10 mouse cellular contexts compared by ENCODE assay signal in the genomic region with DNA sequence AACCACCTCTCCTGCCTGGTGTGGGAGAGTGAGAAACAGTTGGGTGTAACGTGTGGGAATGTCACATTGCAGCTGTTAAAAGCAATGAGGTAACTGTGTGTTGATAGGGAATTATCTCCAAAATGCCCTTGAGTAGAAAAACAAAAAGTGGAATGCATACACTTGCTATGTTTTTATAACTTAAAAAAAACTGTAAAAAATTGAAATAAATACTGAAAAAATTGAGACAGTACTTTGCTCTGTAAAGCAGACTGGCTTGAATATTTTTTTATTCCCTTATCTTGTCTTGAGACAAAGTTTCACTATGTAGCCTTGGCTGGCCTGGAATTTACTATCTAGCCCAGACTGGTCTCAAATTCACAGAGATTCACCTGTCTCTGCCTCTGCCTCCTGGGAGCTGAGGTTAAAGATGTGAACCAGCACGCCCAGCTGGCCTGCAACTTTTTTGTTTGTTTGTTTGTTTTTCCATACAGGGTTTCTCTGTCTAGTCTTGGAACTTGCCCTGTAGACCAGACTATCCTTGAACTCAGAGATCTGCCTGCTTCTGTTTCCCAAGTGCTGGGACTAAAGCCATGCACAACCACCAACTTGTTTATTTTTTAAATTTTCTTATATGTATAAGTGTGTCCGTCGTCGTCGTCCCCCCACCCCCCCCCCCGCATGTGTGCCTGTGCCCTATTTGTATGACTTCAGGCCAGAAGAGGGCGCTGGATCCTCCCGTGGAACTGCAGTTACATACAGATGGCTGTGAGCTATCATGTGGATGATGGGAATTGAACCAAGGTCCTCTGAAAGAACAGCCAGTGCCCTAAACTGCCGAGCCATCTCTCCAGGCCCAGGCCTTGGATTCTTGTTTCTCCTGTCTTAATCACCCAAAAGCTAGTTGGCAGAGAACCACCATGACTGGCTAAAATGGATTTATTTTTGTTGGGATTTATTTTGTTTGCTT. TPM values are rescaled to one million over a fixed set of nuclear protein-coding genes. Genes with fewer than 3 reads are reported as not detected.
A peak's percentile ranks its signal among the peaks of the same experiment; 100 is the strongest.
DNase-seq lines count a peak whose midpoint lies in the region; ATAC-seq and TF ChIP-seq lines count a peak whose summit lies in the region.
"Had no signal": no experiment of that assay in that cellular context is flagged by ENCODE, and none has a peak within 500 bp of the region (broad histone marks: within the 10 kb centered on the region; RNA-seq: fewer than 3 reads in every experiment).

No protein-coding gene starts in this region.

- no peak for TF ChIP-seq POLR2A in bone marrow macrophage, adult 2 months (IDR thresholded peaks at IDR 0.05; ENCODE audit: borderline replicate concordance, low read depth, low read length)

- no peak for DNase-seq in forebrain, postnatal 0 days
- peak; percentile 56 for DNase-seq in right cerebral cortex, postnatal 14 days
- no peak for DNase-seq in right cerebral cortex, postnatal 10 days (ENCODE audit: low spot score in 2 of 2)
- peak; percentile 85 for DNase-seq in lung, postnatal 36 days
- no peak for DNase-seq in neural tube, embryonic 10.5 days (ENCODE audit: extremely low spot score, low spot score)

- no peak for ATAC-seq in forebrain, postnatal 0 days
- ATAC-seq in forebrain, embryonic 15.5 days (replicated peaks): no peak
- ATAC-seq in inflammation-experienced regulatory T-cells, adult 6 months: no peak

- H3K9ac ChIP-seq in forebrain, postnatal 0 days: no peak overlapping the region
- H3K9ac ChIP-seq in forebrain, embryonic 15.5 days (replicated peaks): no peak overlapping the region
- H3K9ac ChIP-seq: embryonic facial prominence, embryonic 13.5 days had no signal

- WGBS in forebrain, postnatal 0 days: 38% methylated on average over 10 of the region's 10 CpGs
- WGBS in forebrain, embryonic 15.5 days: 37% methylated on average over 10 of the region's 10 CpGs

- H3K4me1 ChIP-seq in forebrain, postnatal 0 days (ENCODE audit: insufficient read depth): no peaks in the 10 kb centered on the region
- H3K4me1 ChIP-seq in forebrain, embryonic 15.5 days: peaks cover 18% of the 10 kb centered on the region
- peaks cover 26% of the 10 kb centered on the region for H3K4me1 ChIP-seq in bone marrow macrophage, adult 2 months (ENCODE audit: control insufficient read depth, insufficient read depth, low read length)

- H3K9me3 ChIP-seq in forebrain, postnatal 0 days (ENCODE audit: low read length): no peaks in the 10 kb centered on the region
- H3K9me3 ChIP-seq in forebrain, embryonic 15.5 days: no peaks in the 10 kb centered on the region
- H3K9me3 ChIP-seq: embryonic facial prominence, embryonic 13.5 days; limb, embryonic 12.5 days had no signal

- no peak overlapping the region for H3K4me3 ChIP-seq in forebrain, postnatal 0 days (ENCODE audit: low read depth, low read length)
- H3K4me3 ChIP-seq in forebrain, embryonic 15.5 days: no peak overlapping the region
- no peak overlapping the region for H3K4me3 ChIP-seq in bone marrow macrophage, adult 2 months (ENCODE audit: insufficient read depth, low read length)
- H3K4me3 ChIP-seq: embryonic facial prominence, embryonic 13.5 days; limb, embryonic 12.5 days had no signal

- no peak overlapping the region for H3K4me2 ChIP-seq in forebrain, postnatal 0 days (ENCODE audit: low read depth)
- no peak overlapping the region for H3K4me2 ChIP-seq in forebrain, embryonic 15.5 days (replicated peaks)
- H3K4me2 ChIP-seq: embryonic facial prominence, embryonic 13.5 days; limb, embryonic 12.5 days had no signal

- peak; percentile 45 for TF ChIP-seq CTCF in forebrain, postnatal 0 days (IDR thresholded peaks at IDR 0.05; ENCODE audit: low read depth)
- peak; percentile 21; the same call in 1 of the 2 replicates for TF ChIP-seq CTCF in bone marrow macrophage, adult 2 months (IDR thresholded peaks at IDR 0.05; ENCODE audit: low read depth, low read length)

- no peaks in the 10 kb centered on the region for H3K36me3 ChIP-seq in forebrain, postnatal 0 days (ENCODE audit: insufficient read depth)
- H3K36me3 ChIP-seq in forebrain, embryonic 15.5 days: no peaks in the 10 kb centered on the region
- H3K36me3 ChIP-seq: embryonic facial prominence, embryonic 13.5 days; limb, embryonic 12.5 days had no signal

- H3K27me3 ChIP-seq in forebrain, postnatal 0 days (ENCODE audit: insufficient read depth, low read length): peaks cover 5% of the 10 kb centered on the region; the same call in 1 of the 2 replicates
- H3K27me3 ChIP-seq in forebrain, embryonic 15.5 days: peaks cover 16% of the 10 kb centered on the region

- H3K27ac ChIP-seq in forebrain, postnatal 0 days (ENCODE audit: low read depth, low read length): no peak overlapping the region
- no peak overlapping the region for H3K27ac ChIP-seq in forebrain, embryonic 15.5 days (replicated peaks)
- no peak overlapping the region for H3K27ac ChIP-seq in bone marrow macrophage, adult 2 months (ENCODE audit: insufficient read depth, low read depth, low read length)
- H3K27ac ChIP-seq: embryonic facial prominence, embryonic 13.5 days; limb, embryonic 12.5 days had no signal

RNA-seq across cellular contexts. Expression of a gene that starts 0.5 kb away (rescaled TPM):
- total RNA-seq in forebrain, postnatal 0 days (2014; rRNA removed): 1.6 and 1.9 TPM in 2 replicates
- 0.75 and 0.97 TPM in 2 replicates for polyA plus RNA-seq in forebrain, postnatal 0 days (2015; fragmentation: Nextera tagmentation; extraction: Ambion mirVana)
- polyA plus RNA-seq in forebrain, embryonic 15.5 days (2015; fragmentation: Nextera tagmentation; extraction: Ambion mirVana): 1.3 and 1.4 TPM in 2 replicates
- 37.5 and 39.0 TPM in 2 replicates for polyA plus RNA-seq in bone marrow macrophage, adult 2 months (2012; ENCODE audit: insufficient read depth, insufficient read length, missing spikeins)
- 1 to 10 TPM; 3.4 to 9.3 (median 3.9) TPM for polyA plus RNA-seq in inflammation-experienced regulatory T-cells, adult 6 months (2017; shearing (Covaris generic))

RNA-seq across cellular contexts. Expression of a gene that starts 26.0 kb away (rescaled TPM):
- 1.5 and 3.3 TPM in 2 replicates for total RNA-seq in forebrain, postnatal 0 days (2014; rRNA removed)
- polyA plus RNA-seq in forebrain, postnatal 0 days (2015; fragmentation: Nextera tagmentation; extraction: Ambion mirVana): 3.4 and 4.8 TPM in 2 replicates
- polyA plus RNA-seq in forebrain, embryonic 15.5 days (2015; fragmentation: Nextera tagmentation; extraction: Ambion mirVana): 2.0 and 2.4 TPM in 2 replicates
- polyA plus RNA-seq in bone marrow macrophage, adult 2 months (2012; ENCODE audit: insufficient read depth, insufficient read length, missing spikeins): not detected in 2 replicates
- polyA plus RNA-seq in inflammation-experienced regulatory T-cells, adult 6 months (2017; shearing (Covaris generic)): not detected

RNA-seq across cellular contexts. Expression of a gene that starts 26.8 kb away (rescaled TPM):
- 20.7 and 22.7 TPM in 2 replicates for total RNA-seq in forebrain, postnatal 0 days (2014; rRNA removed)
- 24.9 and 27.6 TPM in 2 replicates for polyA plus RNA-seq in forebrain, postnatal 0 days (2015; fragmentation: Nextera tagmentation; extraction: Ambion mirVana)
- polyA plus RNA-seq in forebrain, embryonic 15.5 days (2015; fragmentation: Nextera tagmentation; extraction: Ambion mirVana): 15.8 and 16.4 TPM in 2 replicates
- not detected in 2 replicates for polyA plus RNA-seq in bone marrow macrophage, adult 2 months (2012; ENCODE audit: insufficient read depth, insufficient read length, missing spikeins)
- under 1 TPM in 2 of 3 experiments, not detected in 1; 0.24 to 0.32 TPM for polyA plus RNA-seq in inflammation-experienced regulatory T-cells, adult 6 months (2017; shearing (Covaris generic))

RNA-seq across cellular contexts. Expression of a gene that starts 41.1 kb away (rescaled TPM):
- total RNA-seq in forebrain, postnatal 0 days (2014; rRNA removed): 0.31 and 0.62 TPM in 2 replicates
- 0.88 and 0.89 TPM in 2 replicates for polyA plus RNA-seq in forebrain, postnatal 0 days (2015; fragmentation: Nextera tagmentation; extraction: Ambion mirVana)
- 0.15 TPM in 1 of 2 replicates, not detected in the other for polyA plus RNA-seq in forebrain, embryonic 15.5 days (2015; fragmentation: Nextera tagmentation; extraction: Ambion mirVana)
- not detected in 2 replicates for polyA plus RNA-seq in bone marrow macrophage, adult 2 months (2012; ENCODE audit: insufficient read depth, insufficient read length, missing spikeins)
- not detected for polyA plus RNA-seq in inflammation-experienced regulatory T-cells, adult 6 months (2017; shearing (Covaris generic))
- polyA plus RNA-seq: embryonic facial prominence, embryonic 13.5 days; limb, embryonic 12.5 days had no signal

RNA-seq across cellular contexts. Expression of a gene that starts 46.1 kb away (rescaled TPM):
- total RNA-seq in forebrain, postnatal 0 days (2014; rRNA removed): 81.3 and 94.1 TPM in 2 replicates
- 26.6 and 32.1 TPM in 2 replicates for polyA plus RNA-seq in forebrain, postnatal 0 days (2015; fragmentation: Nextera tagmentation; extraction: Ambion mirVana)
- 22.4 and 27.3 TPM in 2 replicates for polyA plus RNA-seq in forebrain, embryonic 15.5 days (2015; fragmentation: Nextera tagmentation; extraction: Ambion mirVana)
- 6.2 and 8.0 TPM in 2 replicates for polyA plus RNA-seq in bone marrow macrophage, adult 2 months (2012; ENCODE audit: insufficient read depth, insufficient read length, missing spikeins)
- polyA plus RNA-seq in inflammation-experienced regulatory T-cells, adult 6 months (2017; shearing (Covaris generic)): 1 to 10 TPM; 1.5 to 2.2 (median 2.0) TPM

Comparison
In these comparisons a context has a peak if more than half of its experiments do, and no peak if none do; other contexts are left out.
1. DNase-seq: peak in right cerebral cortex, postnatal 14 days (single experiment) and lung, postnatal 36 days (single experiment); none in forebrain, postnatal 0 days (single experiment), right cerebral cortex, postnatal 10 days (0 of 2) and neural tube, embryonic 10.5 days (single experiment).
2. RNA of a gene that starts 26.8 kb away (polyA plus RNA-seq): 24.9 to 27.6 TPM in forebrain, postnatal 0 days and 15.8 to 16.4 TPM in forebrain, embryonic 15.5 days; 0.24 to 0.32 TPM in inflammation-experienced regulatory T-cells, adult 6 months and not detected in bone marrow macrophage, adult 2 months; every median in the first group is over 10 times any median in the second.